Mouse (Mus musculus) ZHBTc4 (cell line): ENCODE measurements around the gene Afg3l1.
"Not testable (repeated sequence)": the region's sequence is repeated elsewhere in the genome, so short reads cannot be mapped to it uniquely, and the experiment has no call there.

Experiments
- DNase-seq: peaks from one replicate; pipeline ENCODE4 v3.0.0-alpha.2; 2011; ENCODE audit warnings: low read depth, low spot score

Gene Afg3l1

DNA sequence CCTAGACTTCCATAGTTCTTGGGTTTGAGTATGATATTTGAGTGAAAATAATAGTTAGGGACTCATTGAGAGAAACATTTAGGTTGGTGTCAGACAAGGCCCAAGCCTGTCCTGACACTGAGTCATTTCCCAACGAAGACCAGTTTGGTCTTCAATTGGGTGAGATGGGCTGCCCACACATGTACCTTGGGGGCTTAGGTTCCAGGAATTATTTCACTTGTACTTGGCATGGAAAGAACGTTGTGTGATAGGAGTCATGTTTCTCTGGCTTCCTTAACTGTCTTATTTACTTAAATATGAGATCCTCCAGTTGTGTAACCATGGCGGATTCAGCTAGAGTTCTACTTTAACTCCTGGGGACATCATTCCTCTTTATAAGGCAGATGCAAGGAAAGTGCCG, 14.1 kb upstream of the Afg3l1 start:
- DNase-seq = no peak

DNA sequence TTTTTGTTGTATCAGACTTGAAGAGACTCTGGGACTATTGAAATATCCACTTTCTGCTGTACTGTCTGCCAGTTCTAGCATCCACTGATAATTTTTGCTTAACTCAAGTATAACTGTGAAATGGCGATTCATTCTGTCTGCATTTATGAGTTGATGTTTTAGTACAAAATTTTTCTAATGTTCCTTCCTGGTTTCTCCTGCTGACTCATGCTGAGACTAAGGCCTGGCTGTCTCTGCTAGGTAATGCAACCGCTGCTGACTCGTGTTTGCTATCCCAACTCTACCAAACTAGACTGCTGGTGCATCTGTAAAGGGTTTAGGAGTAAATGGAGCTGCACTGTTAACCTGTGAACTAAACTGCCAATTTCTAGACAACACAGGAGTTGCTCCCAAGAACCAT, 10.2 kb upstream of the Afg3l1 start:
- DNase-seq = peak; percentile 4

- DNase-seq = not testable (repeated sequence)
These were observed 4.7 kb upstream of the Afg3l1 start for GRCm38 (mm10) chr8:123472991-123473390.

GRCm38 (mm10) chr8:123474549-123474948, 3.2 kb upstream of the Afg3l1 start:
- DNase-seq = not testable (repeated sequence)

DNA sequence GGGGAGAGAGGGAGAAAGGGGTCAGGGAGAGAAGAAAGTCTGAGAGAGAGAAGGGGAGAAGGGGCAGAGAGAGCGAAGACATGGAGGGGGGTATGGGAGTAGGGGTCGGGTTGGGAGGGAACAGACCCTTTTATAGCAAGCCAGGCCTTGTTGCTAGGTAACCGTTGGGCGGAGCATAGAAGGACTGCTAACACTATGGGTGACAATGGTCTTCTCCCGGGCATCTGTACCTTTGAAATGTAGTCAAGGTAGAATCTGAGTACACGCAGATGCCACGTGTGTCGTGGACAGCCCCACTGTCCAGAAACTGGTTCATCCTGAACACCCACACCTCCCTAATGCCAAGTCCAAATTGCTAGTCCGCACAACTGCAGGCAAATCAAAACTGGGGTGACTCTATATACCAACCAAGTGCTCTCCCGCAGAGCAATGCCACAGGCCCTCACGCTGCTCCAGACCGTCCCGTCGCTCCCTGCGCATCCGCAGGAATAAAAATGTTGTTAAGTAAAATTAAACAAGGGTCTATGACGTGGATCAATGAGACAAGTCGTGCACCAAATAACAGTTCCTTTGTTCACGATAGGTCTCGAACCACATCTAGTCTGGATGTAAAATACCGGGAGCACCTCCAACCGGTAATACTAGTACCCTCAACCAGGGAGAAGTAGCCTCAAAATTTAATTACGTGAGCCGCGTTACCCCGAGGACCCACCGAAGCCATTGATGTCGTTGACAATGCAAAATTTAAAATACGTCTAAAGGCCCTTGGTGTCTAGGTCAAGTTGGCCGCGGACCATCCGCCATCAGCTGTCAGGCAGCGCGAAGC, 579 bp upstream of the Afg3l1 start:
- peak; percentile 46 for DNase-seq

GRCm38 (mm10) chr8:123478456-123479218, 934 bp downstream of the Afg3l1 start:
- DNase-seq = peak; percentile 25

DNA sequence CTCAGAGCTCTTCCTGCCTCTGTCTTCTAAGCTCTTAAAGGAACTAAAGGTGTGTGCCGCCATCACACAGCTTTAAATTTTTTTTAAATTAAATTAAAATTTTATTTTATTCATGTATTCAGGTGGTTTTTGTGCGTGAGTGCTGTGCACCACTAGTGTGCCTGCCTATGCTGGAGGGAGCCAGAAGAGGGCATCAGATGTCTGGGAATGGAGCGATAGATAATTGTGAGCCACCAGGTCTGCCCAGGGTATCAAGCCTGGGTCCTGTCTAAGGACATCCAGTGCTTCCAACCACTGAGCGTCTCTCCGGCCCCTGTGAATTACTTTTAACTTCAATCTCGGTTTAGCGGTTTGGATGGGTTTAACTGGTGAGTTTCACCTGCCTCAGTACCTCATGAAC, 4.9 kb downstream of the Afg3l1 start:
- peak; percentile 54 for DNase-seq

- peak; percentile 0 for DNase-seq
These were observed 13.8 kb downstream of the Afg3l1 start for GRCm38 (mm10) chr8:123491280-123492075.

- peak; percentile 0 for DNase-seq
These were observed 15.2 kb downstream of the Afg3l1 start for GRCm38 (mm10) chr8:123492898-123493297.

DNA sequence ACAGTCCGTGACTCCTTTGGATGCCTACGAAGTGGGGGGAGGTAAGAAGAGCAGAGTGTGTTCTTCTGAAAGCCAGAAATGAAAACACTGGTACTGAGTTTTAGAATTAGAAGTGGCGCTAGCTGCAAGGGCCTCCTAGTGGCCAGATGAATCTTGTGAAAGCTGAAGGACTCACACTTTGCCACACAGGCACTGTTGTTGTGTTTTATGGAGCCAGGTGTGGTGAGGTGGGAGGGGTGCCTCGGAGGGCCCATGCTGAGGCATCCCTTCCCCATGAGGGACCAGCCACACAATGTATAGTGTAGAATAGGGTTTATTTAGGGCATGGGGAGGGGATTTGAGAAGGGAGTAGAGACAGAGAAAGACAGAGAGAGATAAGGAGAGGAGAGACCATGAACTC, 20.0 kb downstream of the Afg3l1 start:
- no peak for DNase-seq

- no peak for DNase-seq
These were observed 21.3 kb downstream of the Afg3l1 start for GRCm38 (mm10) chr8:123498963-123499362.

GRCm38 (mm10) chr8:123499556-123499955, 21.9 kb downstream of the Afg3l1 start:
- DNase-seq = no peak

DNA sequence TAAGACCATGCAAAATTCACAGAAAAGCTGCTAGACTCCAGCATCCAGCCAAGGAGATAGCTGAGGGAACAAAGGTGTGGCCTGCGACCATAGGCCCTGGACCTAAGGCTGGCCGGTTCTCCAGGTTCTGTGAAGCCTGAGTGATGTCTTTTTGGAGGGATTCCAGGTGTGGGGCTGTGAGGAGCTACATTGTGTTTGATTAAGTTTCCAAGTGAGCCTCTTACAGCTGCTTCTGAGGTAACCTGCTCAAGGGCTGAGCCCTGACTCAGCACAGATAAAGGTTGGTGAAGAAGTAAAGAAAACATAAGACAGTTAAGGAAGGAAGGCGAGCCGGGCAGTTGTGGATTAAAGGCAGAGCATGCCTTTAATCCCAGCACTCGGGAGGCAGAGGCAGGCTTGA, 24.5 kb downstream of the Afg3l1 start:
- DNase-seq = no peak

GRCm38 (mm10) chr8:123503801-123504467, 26.2 kb downstream of the Afg3l1 start:
- DNase-seq = peak; percentile 66

GRCm38 (mm10) chr8:123504591-123505195, 27.0 kb downstream of the Afg3l1 start:
- DNase-seq = peak; percentile 56

GRCm38 (mm10) chr8:123505267-123505666, 27.6 kb downstream of the Afg3l1 start:
- no peak for DNase-seq

GRCm38 (mm10) chr8:123505695-123506094, 28.0 kb downstream of the Afg3l1 start:
- no peak for DNase-seq

- DNase-seq = no peak
These were observed 29.4 kb downstream of the Afg3l1 start for GRCm38 (mm10) chr8:123507153-123507552.

DNA sequence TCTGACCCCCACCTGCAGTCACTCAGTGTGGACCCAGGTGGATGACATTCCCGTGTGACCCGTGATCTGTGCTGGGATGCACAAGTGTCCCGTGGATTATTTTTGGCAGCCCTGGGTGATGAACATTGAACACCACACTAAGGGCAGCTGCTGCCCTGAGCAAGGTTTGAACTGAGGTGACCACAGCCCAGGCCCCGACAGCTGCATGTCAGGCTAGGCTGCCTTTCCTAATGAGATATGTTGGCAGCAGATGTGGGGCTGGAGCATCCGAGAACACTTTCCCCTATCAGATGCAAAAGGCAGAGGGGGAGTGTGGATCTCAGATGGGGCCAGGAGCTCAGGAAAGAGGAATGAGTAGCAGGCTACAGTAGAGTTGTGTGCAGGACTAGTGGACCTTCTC, 33.1 kb downstream of the Afg3l1 start:
- no peak for DNase-seq

DNA sequence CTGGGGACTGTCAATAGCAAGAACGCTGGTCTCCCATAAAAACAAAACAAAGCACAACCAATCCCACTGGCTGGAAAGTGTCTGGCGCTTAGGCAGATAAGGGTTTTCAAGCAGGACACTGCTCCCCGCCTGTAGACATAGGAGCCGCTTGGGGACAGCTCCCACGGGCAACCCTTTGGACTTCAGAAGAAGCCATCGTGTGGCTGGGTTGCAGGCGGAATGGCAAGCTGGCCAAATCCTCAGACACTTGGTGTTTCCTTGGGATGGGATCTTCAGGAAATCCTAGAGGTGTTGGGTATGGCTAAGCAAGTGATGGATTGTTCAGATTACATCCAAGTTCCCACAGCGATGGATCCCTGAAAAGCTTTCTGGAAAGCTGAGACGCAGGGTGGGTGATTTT, 36.4 kb downstream of the Afg3l1 start:
- no peak for DNase-seq
